Mouse (Mus musculus) E14TG2a.4 (cell line): Measurements from ENCODE around the gene Thap4.

Source experiments
- CTCF ChIP-seq: conservative IDR thresholded peaks from 2 replicates; pipeline ENCODE4 v1.5.1; 2014; ENCODE audit warnings: low read length
- NANOG ChIP-seq: IDR thresholded peaks from 2 replicates; pipeline ENCODE4 v1.6.1; 2014; ENCODE audit warnings: borderline replicate concordance, low read length, mixed read lengths
- POU5F1 ChIP-seq: IDR thresholded peaks from 2 replicates; pipeline ENCODE4 v1.6.1; 2014; ENCODE audit warnings: low read length, borderline replicate concordance

DNA sequence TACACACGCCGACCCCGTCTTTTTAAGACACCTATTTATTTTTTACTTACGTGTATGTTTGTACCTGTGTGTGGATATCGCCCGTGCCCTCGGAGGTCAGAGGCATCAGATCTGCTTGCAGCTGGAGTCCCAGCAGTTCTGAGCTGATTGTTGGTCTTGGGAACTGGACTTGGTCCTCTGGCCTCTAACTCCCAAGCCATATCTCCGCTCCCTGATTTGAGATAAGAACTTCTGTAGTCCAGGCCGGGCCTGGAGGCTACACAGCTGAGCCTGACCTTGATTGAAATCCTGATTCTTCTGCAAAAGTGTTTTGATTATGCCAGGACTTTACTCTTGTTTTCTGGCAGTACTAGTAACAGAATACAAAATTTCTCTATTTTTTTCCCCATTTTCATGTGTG is 61.9 kb downstream of the Thap4 start:
- TF ChIP-seq CTCF (no peak), POU5F1 (no peak), NANOG (no peak)
